Mouse (Mus musculus) neural tube, embryonic 12.5 days (tissue): ENCODE data around the gene Sema4d. TPM values are rescaled to one million over a fixed set of nuclear protein-coding genes. Genes with fewer than 3 reads are reported as not detected.
A peak's percentile ranks its signal among the peaks of the same experiment; 100 is the strongest.

ENCODE experiments used
- ATAC-seq: fragments of 200-750 bp; cut with Nextera tagmentation; 2 replicates; pipeline ENCODE4 v1.8.0; 2017; ENCODE audit warnings: low read depth, mild to moderate bottlenecking, moderate TSS enrichment, moderate library complexity; ENCODE audit not compliant: low FRiP score
- H3K27ac ChIP-seq: fragments of 300-500 bp; sonication (generic); 2 replicates; pipeline ENCODE4 v1.5.1; 2016
- H3K27me3 ChIP-seq: fragments of 300-500 bp; sonication (generic); replicated peaks from 2 replicates; pipeline ENCODE4 v1.6.1; 2016; ENCODE audit warnings: mild to moderate bottlenecking
- H3K36me3 ChIP-seq: fragments of 300-500 bp; sonication (generic); 2 replicates; pipeline ENCODE4 v1.6.1; 2016; ENCODE audit warnings: mild to moderate bottlenecking
- H3K4me1 ChIP-seq: fragments of 300-500 bp; sonication (generic); 2 replicates; pipeline ENCODE4 v1.6.1; 2016
- H3K4me2 ChIP-seq: fragments of 300-500 bp; sonication (generic); replicated peaks from 2 replicates; pipeline ENCODE4 v1.6.1; 2016; ENCODE audit warnings: mild to moderate bottlenecking
- H3K4me3 ChIP-seq: fragments of 300-500 bp; sonication (generic); 2 replicates; pipeline ENCODE4 v1.5.1; 2016
- H3K9ac ChIP-seq: fragments of 300-500 bp; sonication (generic); 2 replicates; pipeline ENCODE4 v1.6.1; 2016; ENCODE audit warnings: mild to moderate bottlenecking
- H3K9me3 ChIP-seq: fragments of 300-500 bp; sonication (generic); 2 replicates; pipeline ENCODE4 v1.6.1; 2016; ENCODE audit warnings: mild to moderate bottlenecking
- WGBS: fragments of 180-500 bp; shearing (Covaris S2); methylation state at CpG from one replicate; pipeline ENCODE4 v1.1.7; 2016; 5-methylcytosine and 5-hydroxymethylcytosine counted together
- polyA plus RNA-seq: library from polyadenylated mRNA; unstranded; fragments of >200 nt; fragmentation: Nextera tagmentation; extraction: Ambion mirVana; gene quantifications from 2 replicates; pipeline ENCODE4 v1.2.1, GENCODE M21; 2016

Sema4d gene
- polyA plus RNA-seq, 1 experiment from 2014 or later = 9.9 TPM

DNA sequence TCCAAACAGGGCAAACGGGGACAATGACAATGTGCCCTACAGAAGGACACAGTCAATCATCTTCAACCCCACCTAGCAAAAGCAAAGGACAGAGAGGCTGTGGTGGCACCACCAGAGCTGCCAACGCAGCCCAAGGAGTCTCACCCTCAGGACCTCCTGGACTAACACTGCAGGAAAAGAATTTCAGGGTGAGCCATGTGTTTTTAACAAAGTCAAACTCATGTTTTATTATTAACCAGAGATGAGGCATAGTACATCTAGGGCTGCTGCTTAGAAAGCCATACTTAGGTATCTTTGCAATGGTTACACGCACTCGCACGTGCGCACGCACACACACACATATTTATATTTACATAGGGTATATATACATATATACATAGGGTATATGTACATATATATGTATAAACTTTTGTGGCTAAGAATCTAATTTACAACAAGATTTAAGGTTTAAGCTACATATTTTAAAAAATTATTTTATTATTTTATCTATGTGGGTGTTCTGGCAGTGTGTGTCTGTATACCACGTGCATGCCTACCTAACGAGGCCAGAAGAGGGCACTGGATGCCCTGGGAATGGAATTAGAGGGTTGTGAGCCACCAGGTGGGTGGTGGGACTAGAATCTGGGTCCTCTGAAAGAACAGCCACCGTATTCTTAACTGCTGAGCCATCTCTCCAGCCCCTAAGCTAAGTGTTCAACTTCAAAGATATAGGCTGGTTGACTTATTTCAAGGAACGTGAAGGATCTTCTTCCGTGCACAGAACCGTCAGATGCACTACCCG, 22.7 kb downstream of the Sema4d start:
- no peaks in the 10 kb centered on the region for H3K36me3 ChIP-seq
- H3K4me2 ChIP-seq = no peak overlapping the region
- no peaks in the 10 kb centered on the region for H3K9me3 ChIP-seq
- H3K4me1 ChIP-seq = no peaks in the 10 kb centered on the region
- no peak for ATAC-seq
- no peak overlapping the region for H3K27ac ChIP-seq
- H3K9ac ChIP-seq = no peak overlapping the region
- WGBS = 94% methylated on average over 14 of the region's 14 CpGs
- no peak overlapping the region for H3K4me3 ChIP-seq
- no peaks in the 10 kb centered on the region for H3K27me3 ChIP-seq

DNA sequence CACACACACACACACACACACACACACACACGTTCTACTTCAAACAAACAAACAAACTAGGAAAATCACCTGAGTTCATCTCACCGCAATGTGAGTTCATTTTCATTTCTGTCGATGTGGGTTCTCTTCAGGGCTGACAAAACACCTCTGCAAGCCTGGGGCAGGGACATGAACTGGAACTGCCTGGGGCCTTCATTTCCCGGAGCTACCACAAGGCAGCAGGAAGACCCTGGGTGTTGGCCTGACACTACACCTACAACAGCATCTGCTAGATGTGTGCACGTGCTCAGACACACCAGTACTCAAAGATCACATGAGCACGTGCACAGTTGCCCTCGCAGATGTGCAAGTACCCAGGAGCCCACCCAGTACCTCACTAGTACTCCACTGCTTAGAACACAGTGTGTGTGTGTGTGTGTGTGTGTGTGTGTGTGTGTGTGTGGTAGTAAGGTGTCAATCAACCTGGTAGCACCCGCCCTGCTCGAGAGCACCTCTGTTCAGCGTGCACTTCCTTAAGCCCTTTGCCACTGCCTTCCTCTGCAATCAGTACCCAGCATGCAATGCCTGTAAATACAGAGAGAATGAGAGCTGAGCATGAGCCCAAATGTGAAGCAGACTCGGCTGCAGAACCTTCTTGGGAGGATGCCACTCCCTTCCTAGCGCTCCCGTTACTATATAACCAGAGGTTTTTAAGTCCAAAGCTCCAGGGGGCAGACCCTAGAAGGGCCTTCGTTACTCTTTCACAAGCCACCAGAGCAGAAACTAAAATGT, 25.4 kb downstream of the Sema4d start:
- WGBS = 84% methylated on average over 14 of the region's 14 CpGs
- no peak overlapping the region for H3K27ac ChIP-seq
- no peak for ATAC-seq

DNA sequence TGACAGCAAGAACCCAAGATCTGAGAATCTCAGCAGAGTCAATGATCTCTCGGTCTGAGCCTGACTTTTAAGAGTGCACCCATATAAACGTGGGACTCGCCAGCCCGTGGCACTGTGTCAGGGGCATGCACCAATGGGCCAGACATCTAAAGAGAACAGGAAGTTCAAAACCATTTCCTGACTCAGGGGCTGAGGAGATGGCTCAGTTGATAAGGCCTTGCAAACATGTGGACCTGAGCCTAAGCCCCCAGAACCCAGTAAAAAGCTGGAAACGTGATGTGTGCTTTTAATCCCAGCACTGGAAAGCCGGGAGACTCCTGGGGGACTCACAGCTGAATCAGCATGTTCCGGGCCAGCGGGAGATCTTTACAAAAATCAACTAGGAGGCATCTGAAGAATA, 26.0 kb downstream of the Sema4d start:
- H3K27me3 ChIP-seq = no peaks in the 10 kb centered on the region
- H3K36me3 ChIP-seq = no peaks in the 10 kb centered on the region
- H3K9me3 ChIP-seq = no peaks in the 10 kb centered on the region
- no peak overlapping the region for H3K27ac ChIP-seq
- H3K9ac ChIP-seq = no peak overlapping the region
- WGBS = 83% methylated on average over 8 of the region's 8 CpGs
- no peaks in the 10 kb centered on the region for H3K4me1 ChIP-seq
- ATAC-seq = no peak
- no peak overlapping the region for H3K4me2 ChIP-seq
- H3K4me3 ChIP-seq = no peak overlapping the region

More for the DNA sequence above, 25.4 kb downstream of the Sema4d start:
- Histone ChIP-seq H3K4me2 (no peak overlapping the region), H3K27me3 (no peaks in the 10 kb centered on the region), H3K4me1 (no peaks in the 10 kb centered on the region), H3K36me3 (no peaks in the 10 kb centered on the region), H3K4me3 (no peak overlapping the region), H3K9ac (no peak overlapping the region), H3K9me3 (no peaks in the 10 kb centered on the region)

DNA sequence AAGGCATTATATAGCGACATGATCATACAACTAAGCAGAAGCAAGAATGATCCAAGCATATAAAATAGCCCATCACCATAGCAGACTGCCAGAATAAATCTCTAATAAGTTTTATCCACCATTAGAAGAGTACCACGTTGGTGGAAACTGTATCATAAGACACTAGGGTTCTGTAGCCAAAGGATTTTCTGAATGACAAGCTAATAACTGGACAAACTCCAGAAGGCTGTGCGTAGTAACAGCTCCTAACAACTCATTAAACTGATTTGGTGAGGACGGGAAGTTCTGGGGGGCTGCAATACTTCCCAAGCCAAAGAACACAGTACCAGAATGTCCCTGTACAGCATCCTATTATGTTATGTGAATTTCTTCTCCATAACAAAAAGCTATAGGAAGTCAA, 26.8 kb downstream of the Sema4d start:
- ATAC-seq = no peak
- WGBS = 88% methylated on average over 4 of the region's 4 CpGs

DNA sequence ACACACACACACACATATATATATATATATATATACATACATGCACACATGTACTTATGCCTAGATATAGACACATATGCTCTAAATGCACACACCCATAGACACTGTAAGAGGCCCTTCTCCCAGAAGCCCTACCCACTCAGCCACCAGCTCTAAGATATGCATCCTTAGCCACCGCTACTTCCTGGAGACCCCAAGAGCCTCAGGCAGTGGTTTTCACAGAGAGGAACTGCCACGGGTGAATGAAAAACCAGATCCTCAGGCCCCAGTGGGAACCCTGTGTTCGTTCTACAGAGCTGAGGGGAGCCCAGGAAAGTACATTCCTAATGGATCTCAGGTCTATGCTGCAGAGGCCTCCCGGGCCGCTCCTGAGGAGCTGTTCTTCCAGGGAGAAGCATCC, 28.2 kb downstream of the Sema4d start:
- ATAC-seq = no peak
- no peaks in the 10 kb centered on the region for H3K36me3 ChIP-seq
- H3K4me1 ChIP-seq = peaks cover 17% of the 10 kb centered on the region
- H3K27ac ChIP-seq = no peak overlapping the region
- 76% methylated on average over 5 of the region's 5 CpGs for WGBS
- no peak overlapping the region for H3K4me2 ChIP-seq
- no peaks in the 10 kb centered on the region for H3K27me3 ChIP-seq
- H3K9ac ChIP-seq = no peak overlapping the region
- H3K9me3 ChIP-seq = no peaks in the 10 kb centered on the region
- no peak overlapping the region for H3K4me3 ChIP-seq

More for the DNA sequence above, 26.8 kb downstream of the Sema4d start:
- no peaks in the 10 kb centered on the region for H3K9me3 ChIP-seq
- no peak overlapping the region for H3K4me2 ChIP-seq
- no peak overlapping the region for H3K9ac ChIP-seq
- peaks cover 7% of the 10 kb centered on the region for H3K4me1 ChIP-seq
- H3K36me3 ChIP-seq = no peaks in the 10 kb centered on the region
- no peaks in the 10 kb centered on the region for H3K27me3 ChIP-seq
- no peak overlapping the region for H3K27ac ChIP-seq
- no peak overlapping the region for H3K4me3 ChIP-seq

DNA sequence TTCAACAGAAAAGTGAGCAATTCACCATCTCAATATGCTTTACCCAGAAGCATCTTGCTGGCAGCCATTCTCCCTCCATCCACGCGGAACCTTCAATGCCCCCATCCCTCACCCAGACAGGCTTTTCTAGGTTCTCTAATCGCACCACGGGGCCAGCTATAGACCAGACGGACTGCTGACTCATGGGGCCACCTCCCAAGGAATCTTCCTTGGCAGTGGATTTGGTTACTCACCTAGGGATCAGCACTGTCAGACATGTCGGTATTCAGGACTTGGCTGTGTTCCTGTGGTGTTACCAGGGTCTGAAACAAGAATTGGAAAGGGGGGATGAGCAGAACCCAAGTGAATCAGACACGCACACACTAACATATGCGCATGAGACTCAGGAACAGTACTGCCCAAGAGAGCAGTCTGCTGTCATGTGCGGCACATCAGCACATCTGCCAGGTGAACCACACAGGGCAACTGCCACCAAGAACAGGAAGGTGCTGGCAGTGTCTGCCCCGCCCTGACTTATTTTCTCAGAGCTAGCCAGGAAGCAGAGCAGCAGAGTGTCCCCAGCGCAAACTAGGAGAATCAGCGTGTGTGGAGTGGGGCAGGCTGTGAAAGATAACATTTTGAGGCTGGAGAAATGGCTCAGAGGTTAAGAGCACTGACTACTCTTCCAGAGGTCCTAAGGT, 30.4 kb downstream of the Sema4d start:
- Histone ChIP-seq H3K4me1 (peaks cover 25% of the 10 kb centered on the region), H3K36me3 (no peaks in the 10 kb centered on the region), H3K4me2 (no peak overlapping the region), H3K27ac (no peak overlapping the region), H3K9me3 (no peaks in the 10 kb centered on the region), H3K27me3 (no peaks in the 10 kb centered on the region), H3K4me3 (no peak overlapping the region), H3K9ac (no peak overlapping the region)
- 88% methylated on average over 12 of the region's 12 CpGs for WGBS
- ATAC-seq = no peak

DNA sequence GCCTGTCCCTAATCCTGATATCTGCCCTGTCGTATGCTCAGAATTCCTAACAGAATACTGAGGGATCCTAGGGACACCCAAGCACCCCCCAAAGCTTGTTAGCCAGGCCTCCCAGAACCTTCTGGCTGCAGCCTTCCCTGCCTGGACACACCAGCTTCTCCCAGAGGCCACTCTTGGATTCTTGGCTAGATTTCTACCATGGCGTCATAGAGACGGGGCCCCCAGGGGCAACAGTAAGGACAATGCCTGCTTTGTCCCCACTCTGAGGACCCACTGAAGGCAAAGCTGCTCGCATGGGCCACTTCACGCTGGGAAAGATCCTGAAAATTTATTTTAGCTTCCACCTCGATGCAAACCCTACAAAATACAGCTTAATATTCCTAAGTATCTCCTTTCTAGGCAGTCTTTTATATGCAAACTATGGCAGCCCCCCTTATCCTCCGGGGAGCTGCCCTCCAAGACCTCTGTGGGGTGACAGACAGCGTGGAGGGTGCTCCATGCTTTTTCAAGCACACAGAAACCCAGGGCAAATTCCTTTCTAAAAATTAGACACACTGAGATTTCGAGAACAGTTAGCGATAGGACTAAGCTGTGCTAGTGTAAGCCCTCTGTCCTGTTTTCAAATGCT, 32.2 kb downstream of the Sema4d start:
- no peaks in the 10 kb centered on the region for H3K9me3 ChIP-seq
- H3K9ac ChIP-seq = no peak overlapping the region
- H3K27ac ChIP-seq = peak overlapping the region; percentile 53; the same call in 1 of the 2 replicates
- no peaks in the 10 kb centered on the region for H3K36me3 ChIP-seq
- no peak overlapping the region for H3K4me3 ChIP-seq
- WGBS = 33% methylated on average over 10 of the region's 10 CpGs
- peak overlapping the region; percentile 20; the same call in 1 of the 2 replicates for H3K4me2 ChIP-seq
- H3K4me1 ChIP-seq = peaks cover 29% of the 10 kb centered on the region
- ATAC-seq = peak; percentile 70
- no peaks in the 10 kb centered on the region for H3K27me3 ChIP-seq

DNA sequence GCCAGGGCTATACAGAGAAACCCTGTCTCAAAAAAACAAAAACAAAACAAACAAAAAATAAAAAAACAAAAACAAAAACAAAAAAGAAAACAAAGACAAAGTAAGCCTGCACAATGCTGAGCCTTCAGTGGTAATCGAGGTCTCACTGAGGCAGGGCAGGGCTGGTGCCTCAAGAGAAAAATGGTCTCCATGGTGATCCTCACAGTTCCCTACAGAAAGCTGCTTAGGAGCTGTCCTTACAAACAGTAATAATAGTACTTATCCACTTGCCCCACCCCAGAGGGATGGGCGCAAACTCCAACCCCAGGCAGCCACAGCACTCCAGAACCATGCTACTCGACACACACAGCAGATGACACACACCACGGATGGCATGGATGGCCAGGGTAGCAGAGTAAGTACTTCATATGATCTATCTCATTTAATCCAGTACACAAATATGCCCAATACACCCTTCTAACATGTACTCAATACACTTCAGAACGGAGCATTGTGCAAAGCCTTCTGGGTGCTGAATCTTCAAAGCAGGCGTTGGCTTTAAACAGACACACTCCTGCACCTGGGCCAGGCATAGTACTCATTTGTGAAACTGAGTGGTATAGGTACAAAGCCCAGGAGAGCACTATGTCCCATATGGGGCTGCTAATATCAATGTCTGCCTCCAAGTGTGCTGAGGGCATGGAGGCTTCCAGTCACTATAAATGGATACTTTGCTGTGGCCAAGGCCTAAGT, 34.1 kb downstream of the Sema4d start:
- H3K27ac ChIP-seq = no peak overlapping the region
- no peak for ATAC-seq
- H3K27me3 ChIP-seq = no peaks in the 10 kb centered on the region
- H3K4me2 ChIP-seq = no peak overlapping the region
- no peak overlapping the region for H3K4me3 ChIP-seq
- H3K9me3 ChIP-seq = no peaks in the 10 kb centered on the region
- H3K9ac ChIP-seq = no peak overlapping the region
- 90% methylated on average over 6 of the region's 6 CpGs for WGBS
- peaks cover 32% of the 10 kb centered on the region for H3K4me1 ChIP-seq
- H3K36me3 ChIP-seq = no peaks in the 10 kb centered on the region

DNA sequence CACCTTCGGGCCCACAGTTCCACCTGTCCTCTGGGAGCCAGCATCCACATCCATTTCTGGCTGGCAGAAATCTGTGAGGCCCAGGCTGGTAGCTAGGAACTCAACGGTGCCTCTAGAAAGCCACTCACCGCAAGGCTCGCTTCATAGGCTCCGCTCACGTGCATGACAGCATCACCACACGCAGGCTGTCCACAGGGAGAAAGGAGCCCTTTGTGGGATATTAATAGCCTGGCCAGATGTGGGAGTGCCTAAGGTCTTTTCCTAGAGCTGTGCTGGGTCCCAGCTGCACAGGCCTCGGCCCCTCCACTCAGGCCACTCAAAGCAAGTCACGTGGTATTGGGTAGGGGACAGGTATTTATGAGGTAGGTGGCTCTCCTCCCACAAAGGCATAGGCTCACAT, 35.1 kb downstream of the Sema4d start:
- no peak for ATAC-seq
- Histone ChIP-seq H3K4me3 (no peak overlapping the region), H3K9ac (no peak overlapping the region), H3K27me3 (no peaks in the 10 kb centered on the region), H3K4me2 (no peak overlapping the region), H3K4me1 (peaks cover 42% of the 10 kb centered on the region), H3K27ac (no peak overlapping the region), H3K9me3 (no peaks in the 10 kb centered on the region), H3K36me3 (no peaks in the 10 kb centered on the region)
- 66% methylated on average over 9 of the region's 9 CpGs for WGBS

DNA sequence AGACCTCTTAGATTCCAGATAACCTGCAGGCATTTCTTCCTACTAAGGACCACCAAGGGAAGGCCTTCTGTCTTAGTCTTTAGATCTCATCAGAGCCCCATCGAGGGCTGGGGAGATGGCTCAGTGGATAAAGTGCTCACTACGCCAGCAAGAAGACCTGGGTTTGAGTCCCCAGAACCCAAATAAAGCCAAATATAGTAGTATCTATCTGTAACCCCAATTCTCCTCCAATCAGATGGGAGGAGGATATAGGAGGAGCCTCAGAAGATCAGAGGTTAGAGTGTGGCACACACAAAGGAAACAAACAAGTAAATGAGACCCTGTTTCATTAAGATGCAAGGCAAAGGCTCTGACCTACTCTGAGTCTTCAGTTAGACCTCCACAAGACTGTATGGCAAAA, 36.4 kb downstream of the Sema4d start:
- Histone ChIP-seq H3K27me3 (no peaks in the 10 kb centered on the region), H3K36me3 (no peaks in the 10 kb centered on the region), H3K4me3 (no peak overlapping the region), H3K9me3 (no peaks in the 10 kb centered on the region), H3K27ac (no peak overlapping the region), H3K9ac (no peak overlapping the region), H3K4me2 (no peak overlapping the region), H3K4me1 (peaks cover 51% of the 10 kb centered on the region)
- WGBS = 78% methylated on average over 2 of the region's 2 CpGs
- ATAC-seq = no peak

DNA sequence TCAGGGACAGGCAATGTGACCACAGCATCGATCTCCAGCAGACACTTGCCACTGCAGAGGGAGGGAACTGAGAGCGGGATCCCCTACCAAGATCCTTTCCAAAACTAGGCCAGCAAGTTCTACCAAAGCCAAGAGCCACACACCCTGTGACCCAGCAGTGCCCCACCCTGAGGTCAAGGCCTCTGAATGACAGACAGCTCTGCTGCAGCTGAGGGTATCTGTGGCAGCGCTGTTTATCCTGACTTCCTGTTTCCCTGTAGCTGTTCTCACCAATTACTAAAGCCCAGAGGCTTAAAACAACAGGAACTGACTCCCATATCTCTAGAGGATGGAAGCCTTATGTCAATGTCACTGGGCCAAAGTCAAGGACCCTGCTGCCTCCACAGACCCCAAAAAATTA, 37.0 kb downstream of the Sema4d start:
- no peak overlapping the region for H3K9ac ChIP-seq
- 77% methylated on average over 3 of the region's 3 CpGs for WGBS
- H3K36me3 ChIP-seq = no peaks in the 10 kb centered on the region
- H3K4me1 ChIP-seq = peaks cover 46% of the 10 kb centered on the region
- H3K9me3 ChIP-seq = no peaks in the 10 kb centered on the region
- no peaks in the 10 kb centered on the region for H3K27me3 ChIP-seq
- no peak for ATAC-seq
- no peak overlapping the region for H3K27ac ChIP-seq
- H3K4me3 ChIP-seq = no peak overlapping the region
- no peak overlapping the region for H3K4me2 ChIP-seq
